Mouse (Mus musculus) retina, postnatal 1 day (tissue): Measurements from ENCODE around the gene Zc3h8.

Experiments
- DNase-seq: peaks from one replicate; pipeline ENCODE4 v3.0.0-alpha.2; 2012

Zc3h8 gene

DNA sequence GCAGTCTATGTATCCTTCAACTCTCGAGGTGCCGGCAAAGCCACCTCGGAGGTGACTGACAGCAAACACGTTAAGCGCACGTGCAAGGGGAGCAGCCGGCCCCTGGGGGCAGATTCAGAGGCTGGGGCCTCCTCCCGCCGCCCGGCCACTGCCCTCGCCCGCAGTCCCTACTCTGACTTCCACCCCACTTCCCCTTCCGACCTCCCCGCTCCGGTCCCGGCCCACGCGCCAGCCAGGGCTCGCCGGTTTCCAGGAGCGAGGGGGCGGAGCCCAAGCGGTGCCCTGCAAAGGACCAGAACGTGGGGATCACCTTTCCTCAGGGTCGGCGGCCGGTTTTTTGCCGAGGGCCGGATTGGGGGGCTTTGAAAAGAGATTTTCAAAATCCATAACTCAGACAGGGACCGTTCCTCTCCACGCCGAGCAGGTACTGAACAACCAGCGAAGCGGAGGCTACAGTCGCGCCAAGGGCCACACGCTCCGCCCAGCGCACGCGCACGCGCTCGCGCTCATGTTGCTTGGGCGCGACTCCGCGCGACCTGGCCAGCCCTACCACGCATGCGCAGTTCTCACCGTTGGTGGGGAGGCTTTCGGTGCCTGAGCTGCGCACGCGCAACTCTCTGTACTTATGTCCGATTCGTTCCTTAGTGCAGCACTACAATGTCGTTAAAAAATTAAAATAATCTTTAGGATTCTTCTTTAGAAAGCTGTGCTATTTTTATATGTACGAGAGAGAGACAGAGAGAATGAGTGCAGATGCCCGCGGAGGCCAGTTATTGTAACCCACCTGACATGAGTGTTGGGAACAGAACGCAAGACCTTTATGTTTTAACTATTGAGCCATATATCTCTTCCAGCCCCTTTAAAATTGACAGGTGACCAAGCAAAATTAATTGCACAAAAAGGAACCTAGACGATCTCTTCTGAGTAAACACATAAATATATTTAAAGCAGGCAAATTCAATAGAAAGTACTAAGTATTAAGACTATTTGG is at the start of gene Zc3h8:
TSS of gene Zc3h8 (minus strand) at position 540 of the 991 bp plus-strand sequence.
- DNase-seq, result peak; percentile 97

DNA sequence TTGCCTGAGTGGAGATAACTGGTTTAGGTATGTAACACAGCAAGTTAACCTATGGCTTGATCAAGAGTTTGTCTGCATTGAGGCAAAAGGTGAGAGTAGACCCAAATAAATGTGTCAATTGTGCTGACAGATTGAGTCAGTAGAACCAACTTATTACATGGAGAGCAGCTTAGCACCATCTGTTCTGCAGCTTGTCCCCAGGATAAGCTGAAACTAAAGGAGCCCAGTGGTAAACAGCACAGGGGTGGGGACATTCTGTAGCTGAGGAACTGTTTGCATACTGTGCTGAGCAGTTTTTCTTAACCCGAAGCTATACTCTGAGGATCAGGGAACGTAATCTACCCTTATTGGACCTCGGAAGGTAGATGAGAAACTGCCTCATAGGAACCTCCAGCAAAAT is 40.9 kb upstream of the Zc3h8 start:
- DNase-seq, result peak; percentile 29

DNA sequence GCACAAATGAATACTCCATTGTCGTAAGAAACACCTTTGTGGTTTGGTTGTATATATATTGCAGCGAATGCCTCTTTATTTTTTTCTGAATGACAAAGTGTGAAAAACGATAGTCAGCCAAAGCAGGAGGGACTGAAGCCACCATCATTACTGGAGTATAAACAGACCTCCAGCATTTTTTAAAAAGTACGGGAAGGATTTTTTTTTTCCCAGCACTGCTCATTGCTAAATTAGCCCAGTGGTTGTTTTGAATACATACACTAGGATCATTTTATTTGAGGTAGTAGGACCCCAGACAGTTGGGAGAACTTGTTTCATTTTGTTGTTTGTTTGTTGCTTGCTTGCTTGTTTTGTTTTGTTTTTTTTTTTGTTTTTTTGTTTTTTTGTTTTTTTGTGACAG is 31.7 kb upstream of the Zc3h8 start:
- DNase-seq, result no peak

DNA sequence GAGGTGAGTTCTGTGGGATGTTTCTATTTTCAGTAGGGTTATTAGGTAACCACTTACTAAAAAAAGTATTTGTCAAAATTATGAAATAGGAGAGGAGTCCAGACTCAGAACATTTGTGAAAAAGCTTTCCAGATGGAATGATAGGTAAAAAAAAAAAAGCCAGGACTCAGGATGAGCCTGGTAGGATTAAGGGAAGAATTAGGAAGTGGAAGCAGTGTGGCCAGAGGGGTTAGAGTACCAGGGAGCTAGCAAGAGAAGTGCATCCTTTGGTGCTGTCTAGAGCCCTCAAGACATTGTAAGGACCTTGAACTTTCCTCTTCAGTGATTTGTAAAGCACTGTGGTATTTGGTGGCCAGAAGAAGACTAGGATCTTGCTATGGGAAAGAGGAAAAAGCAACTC is 28.4 kb upstream of the Zc3h8 start:
- DNase-seq, result no peak

DNA sequence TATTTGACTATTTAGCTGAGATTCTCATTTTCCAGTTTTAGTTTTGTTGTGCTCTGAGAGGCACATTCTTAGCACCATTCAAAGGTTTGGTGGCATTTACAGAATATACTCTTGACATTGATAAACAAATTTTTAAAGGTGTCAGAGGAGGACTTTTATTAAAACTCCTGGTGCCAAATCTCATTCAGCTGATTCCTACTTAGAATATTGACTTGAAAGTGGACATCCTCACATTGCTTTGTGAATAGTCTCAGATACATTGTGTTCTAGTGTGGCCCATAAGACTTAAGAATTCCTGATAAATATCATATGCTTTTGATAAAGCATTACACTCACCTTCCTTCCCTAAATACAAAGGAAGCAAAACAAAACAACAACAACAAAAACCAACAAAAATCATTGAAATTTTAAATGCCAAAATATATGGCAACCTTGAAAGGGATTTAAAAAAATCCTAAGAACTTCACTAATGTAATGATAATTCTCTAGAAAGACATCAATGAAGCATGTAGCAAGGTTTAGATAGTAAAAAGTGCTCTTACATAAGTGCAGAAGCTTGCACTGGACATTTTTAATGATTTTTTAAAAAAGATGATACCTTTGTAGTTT is 24.7 kb upstream of the Zc3h8 start:
- DNase-seq, result no peak

DNA sequence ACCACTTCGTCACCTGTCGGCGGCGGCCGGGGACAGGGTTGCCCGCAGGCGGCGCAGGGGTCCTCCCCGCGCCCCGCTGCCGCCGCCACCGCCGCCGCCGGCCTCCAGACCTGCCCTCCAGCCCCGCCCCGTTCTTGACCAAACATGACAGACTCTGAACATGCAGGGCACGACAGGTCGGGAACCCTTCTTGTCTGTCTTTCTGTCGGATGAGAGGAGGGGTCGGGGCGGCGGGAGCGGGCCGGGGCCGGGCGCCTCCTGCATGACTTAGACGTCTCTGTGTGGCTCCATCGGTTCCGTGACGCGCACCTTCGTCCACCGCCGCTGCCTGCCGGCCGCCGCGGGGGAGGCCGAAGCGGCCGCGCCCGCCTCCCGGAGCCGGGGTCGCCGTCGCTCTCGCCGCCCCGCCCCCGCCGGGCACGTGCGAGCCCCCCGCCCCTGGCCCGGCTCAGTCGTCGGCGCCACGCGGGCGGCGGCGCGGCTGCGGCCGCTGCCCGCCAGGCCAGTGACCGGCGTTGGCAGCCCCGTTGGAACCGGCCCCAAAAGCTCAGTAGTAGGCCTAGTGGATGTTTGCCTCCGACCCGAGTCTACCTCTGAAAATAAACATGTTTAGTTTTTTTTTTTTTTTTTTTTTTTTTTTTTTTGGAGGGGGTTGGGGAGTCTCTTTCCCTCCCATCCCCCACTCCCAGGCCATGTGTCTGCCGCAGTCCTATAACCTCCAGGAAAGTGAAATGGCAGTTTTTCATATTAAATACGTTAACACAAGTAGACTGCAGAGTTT is 24.0 kb upstream of the Zc3h8 start, which contains the start of gene Gm10762:
TSS of gene Gm10762 (minus strand) at position 65 of the 781 bp plus-strand sequence.
- peak; percentile 90 for DNase-seq

DNA sequence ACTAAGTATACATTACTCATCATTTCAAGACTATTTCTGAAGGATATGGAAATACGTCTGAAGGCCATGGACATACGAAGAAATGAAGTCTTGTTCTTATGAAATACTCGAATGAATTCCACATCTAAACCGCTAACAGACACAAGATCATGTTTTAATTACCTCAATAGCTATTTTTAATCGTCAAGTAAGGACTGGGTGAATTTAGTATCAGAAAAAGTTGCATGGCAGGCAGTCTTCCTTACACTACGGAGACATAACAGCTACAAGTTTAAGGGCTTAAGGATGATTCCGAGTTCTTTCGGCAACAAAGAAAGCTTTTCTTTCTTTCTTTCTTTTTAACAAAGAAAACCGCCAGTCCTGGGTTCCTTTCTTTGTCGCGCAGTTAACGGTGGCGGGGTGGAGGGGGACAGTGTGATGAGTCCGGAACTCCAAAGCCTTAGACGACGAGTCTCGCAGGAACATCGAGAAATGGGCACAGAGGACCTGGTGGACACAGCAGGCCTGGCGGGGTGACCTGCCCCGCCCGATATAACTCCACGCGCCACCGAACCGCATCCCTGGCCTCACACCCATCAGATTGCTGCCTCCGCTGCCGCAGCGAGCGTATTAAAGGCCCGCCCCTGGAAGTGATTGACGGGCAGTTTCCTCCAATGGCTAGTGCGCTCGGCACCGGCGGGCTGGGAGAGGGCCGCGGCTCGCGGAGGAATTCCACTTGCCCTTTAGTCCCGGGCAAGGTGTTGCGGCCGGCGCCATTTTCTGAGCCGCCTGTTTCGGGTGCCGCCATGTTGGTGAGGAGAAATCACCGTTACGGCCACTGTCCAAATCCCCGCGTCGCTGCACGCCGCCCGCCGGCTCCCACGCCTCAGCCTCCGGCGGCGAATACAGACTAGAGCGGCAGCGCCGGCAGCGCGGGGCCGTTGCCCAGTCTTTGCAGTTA is 23.0 kb upstream of the Zc3h8 start, which contains the start of gene Zc3h6:
TSS of gene Zc3h6 (plus strand) at position 762 of the 940 bp plus-strand sequence.
- peak; percentile 100 for DNase-seq

DNA sequence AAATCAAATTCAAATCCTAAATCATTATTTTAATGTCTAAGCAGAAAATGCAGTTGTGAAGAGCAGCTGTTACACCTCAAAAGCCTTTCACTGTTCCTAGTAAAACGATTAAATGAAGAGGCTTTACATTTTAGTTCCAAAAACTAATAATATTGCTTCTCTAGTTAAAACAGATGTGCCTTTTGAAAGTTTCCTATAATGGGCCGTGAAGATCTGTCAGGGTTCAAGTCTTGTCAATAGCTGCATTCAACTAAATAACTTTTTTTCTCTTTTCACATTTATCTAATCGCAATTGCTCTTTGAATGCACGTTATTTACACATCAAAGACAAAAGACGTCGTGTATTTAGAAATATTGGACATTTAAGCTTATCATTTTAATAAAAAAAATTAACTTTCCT is 22.4 kb upstream of the Zc3h8 start:
- no peak for DNase-seq

DNA sequence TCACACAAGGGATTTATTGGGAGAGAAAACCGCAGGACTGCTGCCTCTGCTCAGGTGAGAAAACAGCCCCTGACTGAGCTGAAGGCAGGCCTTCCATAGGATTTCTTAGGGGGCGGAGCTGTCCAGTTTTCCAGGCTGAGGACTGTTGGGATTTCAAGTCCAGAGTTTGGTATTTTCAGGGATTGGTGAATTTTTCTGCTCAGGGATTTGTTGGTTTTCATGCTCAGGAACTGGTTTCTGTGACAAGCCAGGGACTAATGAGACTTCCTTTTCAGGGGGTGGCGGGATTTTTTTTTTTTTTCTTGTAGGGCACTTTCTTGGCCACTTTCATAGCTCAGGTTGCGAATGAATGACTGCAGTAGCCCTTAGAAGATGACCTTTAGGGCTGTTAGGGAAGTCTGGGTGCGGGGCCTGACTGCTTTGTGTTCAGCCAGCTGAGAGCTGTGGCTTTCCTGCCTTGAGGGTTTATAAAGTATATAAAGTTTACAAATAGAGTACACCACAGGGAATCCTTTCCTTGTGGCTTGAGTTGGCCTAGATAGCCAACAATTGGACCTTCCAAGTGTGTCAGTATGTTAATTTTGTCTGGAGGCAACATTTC is 21.7 kb upstream of the Zc3h8 start:
- no peak for DNase-seq

DNA sequence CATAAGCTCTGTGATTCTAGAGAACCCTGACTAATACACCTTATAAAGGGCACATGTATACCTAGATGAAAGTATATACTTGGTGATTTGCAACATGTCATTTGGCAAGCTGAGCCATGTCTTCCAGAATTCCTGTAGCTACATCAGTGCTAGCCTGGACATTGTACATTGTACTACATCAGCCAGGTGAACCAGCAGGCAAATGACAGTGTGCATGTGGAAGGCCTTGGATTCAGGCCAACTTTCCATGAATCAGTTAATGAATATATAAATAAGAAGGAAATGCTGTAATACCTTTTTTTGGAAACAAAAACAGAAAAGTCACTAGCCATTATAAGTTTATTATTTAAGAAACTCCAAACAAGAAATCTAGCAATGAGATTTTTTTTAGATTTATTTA is 10.3 kb upstream of the Zc3h8 start:
- no peak for DNase-seq

DNA sequence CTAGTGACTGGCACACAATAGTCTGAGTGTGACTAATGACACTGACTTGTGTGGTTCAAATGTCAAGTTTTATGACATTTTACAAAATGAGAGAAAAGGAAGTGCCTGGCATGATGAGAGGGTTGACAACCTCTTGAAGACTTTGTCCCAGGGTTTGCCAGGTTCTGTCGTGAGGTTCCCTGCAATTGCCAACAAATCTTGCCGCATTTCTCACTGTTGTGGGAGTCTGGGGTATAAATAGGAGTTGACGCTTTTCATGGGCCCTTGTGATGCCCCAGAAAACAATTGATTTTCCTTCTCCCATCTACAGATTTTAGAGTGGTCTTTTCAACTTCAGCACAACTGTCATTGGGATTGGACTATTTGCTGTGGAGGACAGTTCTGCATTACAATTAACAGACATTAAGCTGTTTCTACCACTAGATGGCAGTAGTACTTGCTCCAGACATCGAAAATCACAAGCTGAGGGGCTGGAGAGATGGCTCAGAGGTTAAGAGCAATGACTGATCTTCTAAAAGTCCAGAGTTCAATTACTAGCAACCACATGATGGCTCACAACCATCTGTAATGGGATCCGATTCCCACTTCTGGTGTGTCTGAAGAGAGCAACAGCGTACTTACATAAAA is 4.2 kb upstream of the Zc3h8 start:
- DNase-seq, result peak; percentile 84

DNA sequence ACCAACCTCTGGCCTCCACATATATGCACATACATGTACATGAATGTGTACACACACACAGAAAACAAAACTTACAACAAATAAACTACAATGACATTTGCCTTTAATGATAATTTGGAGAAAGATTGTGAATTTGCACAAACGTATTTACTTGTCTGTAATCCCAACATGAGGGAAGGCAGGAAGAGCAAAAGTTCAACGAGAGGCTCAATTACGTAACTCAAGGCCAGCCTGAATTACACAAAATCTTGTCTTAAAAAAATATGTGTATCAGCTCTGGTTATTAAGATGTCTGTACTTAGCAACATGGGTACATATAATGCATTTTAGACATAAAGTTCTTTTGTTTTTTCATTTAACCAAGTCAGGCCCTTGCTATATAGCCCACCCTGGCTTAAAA is 7.6 kb downstream of the Zc3h8 start:
- no peak for DNase-seq

DNA sequence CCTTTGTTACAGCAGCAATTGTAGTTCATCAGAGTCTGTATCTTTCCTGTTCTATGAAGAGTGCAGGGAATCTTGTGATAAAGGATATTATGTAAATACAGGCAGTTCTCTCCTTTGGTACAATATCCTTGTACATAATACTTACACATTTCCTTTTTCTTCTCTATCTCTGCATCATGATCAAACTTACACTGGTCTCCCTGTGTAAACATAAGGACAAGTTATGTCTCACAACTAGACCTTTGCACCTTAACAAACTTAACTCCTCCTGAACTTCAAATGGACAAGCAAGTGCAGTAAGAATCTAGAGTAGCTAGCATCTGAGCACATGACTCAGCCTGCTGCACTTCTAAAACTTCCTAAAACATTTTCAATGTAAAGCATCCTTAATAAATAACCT is 13.2 kb downstream of the Zc3h8 start:
- DNase-seq, result no peak

DNA sequence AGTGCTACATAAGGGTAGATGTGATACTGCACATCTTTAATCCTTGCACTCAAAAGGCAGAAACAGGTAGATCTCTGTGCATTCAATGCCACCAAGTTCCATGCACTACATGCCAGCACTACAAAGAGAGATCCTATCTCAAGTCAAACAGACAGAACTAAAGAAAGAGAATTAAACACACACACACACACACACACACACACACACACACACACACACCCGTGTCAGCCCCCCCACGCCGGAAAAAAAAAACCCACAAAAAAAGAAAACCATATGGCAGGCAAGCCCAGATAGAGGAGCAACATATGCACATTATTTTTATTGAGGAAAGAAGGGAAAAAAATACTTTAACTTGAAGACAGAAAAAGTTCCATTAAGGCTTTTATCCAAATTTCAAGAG is 15.4 kb downstream of the Zc3h8 start:
- DNase-seq, result no peak

DNA sequence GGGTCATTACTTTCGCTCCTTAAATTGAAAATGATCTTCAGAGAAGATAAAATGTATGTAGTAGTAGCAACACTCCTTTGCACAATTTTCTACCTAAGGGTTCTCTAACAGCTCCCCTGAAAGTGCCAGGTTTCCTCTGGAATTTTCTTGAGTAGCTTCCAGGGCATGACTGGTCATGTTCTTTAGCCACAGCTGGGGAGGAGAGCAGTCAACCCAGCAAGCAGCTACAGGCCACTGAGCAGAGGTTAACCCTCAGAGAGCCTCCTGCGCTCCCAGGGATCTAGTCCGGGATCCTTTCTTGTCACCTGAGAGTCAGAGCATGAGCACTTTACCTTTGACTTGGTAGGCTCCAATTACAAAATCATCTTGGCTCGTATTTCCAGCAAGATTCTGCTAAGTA is 19.1 kb downstream of the Zc3h8 start:
- DNase-seq, result no peak

DNA sequence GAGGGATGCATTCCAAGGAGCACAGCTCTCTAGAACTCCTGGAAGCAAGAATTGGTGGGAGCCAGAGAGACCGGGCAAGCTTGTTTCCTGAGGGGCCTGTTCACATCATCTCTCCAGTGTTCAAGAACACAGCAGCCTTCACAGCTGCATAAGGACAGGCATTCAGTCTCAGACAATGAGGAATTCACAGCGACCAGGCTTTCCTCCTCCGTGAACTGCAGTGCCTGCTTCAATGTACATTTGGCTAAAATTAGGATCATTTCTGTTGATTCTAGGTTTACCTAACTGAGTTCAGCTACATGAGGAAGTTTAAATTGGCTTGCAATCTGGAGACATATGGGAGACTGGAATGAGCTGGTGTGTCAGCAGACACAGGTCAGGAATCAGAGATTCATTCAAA is 27.3 kb downstream of the Zc3h8 start:
- DNase-seq, result no peak

DNA sequence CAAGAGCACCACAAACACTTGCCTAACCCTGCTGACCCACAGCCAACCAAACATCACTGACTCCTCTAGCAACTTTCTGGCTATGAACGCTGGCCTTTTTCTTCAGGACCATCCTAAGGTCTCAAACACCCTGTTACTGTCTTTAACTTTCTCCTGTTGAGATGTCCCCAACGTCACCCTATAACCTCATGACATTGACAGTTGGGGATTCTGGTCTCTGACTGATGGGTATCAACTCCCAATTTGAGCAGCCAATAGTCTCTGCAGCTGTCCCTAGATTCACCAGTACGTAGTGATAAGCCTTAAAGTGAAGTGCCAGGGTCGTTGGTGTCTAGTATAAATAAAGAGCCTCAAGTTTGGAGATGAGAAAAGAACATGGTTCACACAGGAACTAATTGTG is 28.9 kb downstream of the Zc3h8 start:
- DNase-seq, result no peak

DNA sequence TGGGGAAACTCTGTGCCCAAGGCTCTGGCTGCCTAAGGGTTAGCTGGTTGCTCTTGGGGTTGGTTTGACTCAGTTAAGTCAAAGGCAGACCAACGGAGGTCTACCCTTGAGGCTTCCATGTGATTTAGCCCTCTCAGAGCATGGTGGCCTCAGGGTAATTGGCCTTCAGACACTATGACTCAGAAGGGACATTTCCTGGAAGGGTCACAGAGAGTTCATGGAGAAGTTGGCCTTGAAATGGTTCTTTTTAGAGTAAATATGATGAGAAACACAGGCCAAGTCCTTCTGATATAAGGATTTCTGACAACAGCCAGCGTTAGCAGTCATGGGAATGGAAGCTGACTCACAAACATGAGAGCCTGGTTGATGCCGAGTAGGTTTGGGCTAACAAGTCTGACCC is 40.2 kb downstream of the Zc3h8 start:
- no peak for DNase-seq

DNA sequence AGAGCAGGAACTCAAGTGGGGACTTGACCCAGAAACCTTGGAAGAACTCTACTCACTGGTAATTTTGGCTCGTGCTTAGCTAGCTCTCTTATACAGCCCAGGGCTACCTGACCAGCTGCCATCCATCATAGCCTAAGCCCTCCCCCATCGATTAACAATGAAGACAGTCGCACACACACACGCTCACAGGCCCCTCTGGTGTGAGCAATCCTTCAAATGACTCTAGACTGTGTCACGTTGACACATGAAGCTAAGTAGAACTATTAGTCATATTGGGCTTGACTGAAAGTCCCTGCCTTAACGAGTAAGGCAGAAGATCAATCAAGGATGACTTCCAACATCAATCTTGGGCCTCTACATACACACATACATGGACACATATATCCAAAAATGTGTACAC is 41.0 kb downstream of the Zc3h8 start:
- DNase-seq, result no peak

DNA sequence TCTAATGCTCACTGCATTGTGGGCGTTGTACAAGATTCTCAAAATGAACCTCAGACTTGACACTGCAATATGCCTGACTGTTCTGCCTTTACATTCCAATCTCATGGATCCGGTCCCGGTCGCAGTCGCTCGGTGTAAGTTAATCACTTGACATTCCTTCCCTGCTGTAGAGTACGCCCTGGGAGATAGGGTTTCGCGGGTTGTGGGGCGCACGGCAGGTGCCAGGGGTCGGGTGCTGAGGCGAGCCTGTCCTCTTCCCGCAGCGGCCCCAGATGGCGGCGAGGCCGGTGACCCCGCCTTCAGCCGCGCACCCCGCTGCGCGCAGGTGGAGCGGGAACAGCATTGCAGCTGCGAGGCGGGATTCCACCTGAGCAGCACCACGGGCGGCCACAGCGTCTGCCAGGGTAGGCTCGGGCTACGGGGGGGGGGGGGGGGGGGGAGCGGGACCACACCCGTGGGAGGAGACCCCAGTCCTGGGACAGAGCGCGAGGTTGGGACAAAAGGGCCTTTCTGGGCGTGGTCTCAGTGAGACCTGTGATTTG is 51.6 kb downstream of the Zc3h8 start:
- DNase-seq, result peak; percentile 35
